Mouse (Mus musculus): ENCODE data around the gene Tkfc. TPM values are rescaled to one million over a fixed set of nuclear protein-coding genes. Genes with fewer than 3 reads are reported as not detected.

Gene Tkfc
- polyA plus RNA-seq (2012; rRNA removed) (24.1 and 25.5 TPM in 2 replicates), polyA plus RNA-seq (2014; fragmentation: Nextera tagmentation; extraction: Ambion mirVana) (14.6 and 15.4 TPM in 2 replicates)

GRCm38 (mm10) chr19:10605293-10605900, at the start of gene Tkfc, which contains the start of gene Ddb1:
Tkfc (minus strand) TSS chr19:10605654.
Ddb1 (plus strand) TSS chr19:10605327.
- Histone ChIP-seq H3K4me2 (replicated peaks; ENCODE audit: low read depth, low read length, severe bottlenecking) (peak within 1 kb of the TSS; percentile 68), H3K27ac (replicated peaks; ENCODE audit: low read depth, low read length) (peak within 1 kb of the TSS; percentile 86), H3K9ac (ENCODE audit: low read depth, low read length, severe bottlenecking) (peak within 1 kb of the TSS; percentile 92), H3K27me3 (ENCODE audit: control insufficient read depth, insufficient read depth, low read length) (no peaks in the 10 kb centered on the region), H3K9me3 (ENCODE audit: control insufficient read depth, low read length) (no peaks in the 10 kb centered on the region), H3K4me3 (replicated peaks; ENCODE audit: low read length) (peak within 1 kb of the TSS; percentile 85), H3K4me1 (ENCODE audit: control insufficient read depth, insufficient read depth, low read length) (peaks cover 21% of the 10 kb centered on the region), H3K36me3 (ENCODE audit: control insufficient read depth, insufficient read depth, low read length) (peaks cover 36% of the 10 kb centered on the region)
- DNase-seq (ENCODE audit: low spot score) (peak; percentile 99), ATAC-seq (ENCODE audit: low FRiP score, low read depth) (peak; percentile 96)
- peak; percentile 98 for TF ChIP-seq POLR2A (IDR thresholded peaks at IDR 0.05; ENCODE audit: borderline replicate concordance, extremely low read depth, insufficient read depth, insufficient read length)
- under 1% methylated on average over 43 of the region's 49 CpGs for WGBS

GRCm38 (mm10) chr19:10648156-10648555, 42.7 kb upstream of the Tkfc start:
- no peaks in the 10 kb centered on the region for H3K4me1 ChIP-seq (ENCODE audit: control insufficient read depth, insufficient read depth, low read length)
- no peak for TF ChIP-seq POLR2A (IDR thresholded peaks at IDR 0.05; ENCODE audit: borderline replicate concordance, extremely low read depth, insufficient read depth, insufficient read length)
- H3K36me3 ChIP-seq (ENCODE audit: control insufficient read depth, insufficient read depth, low read length) = no peaks in the 10 kb centered on the region
- ATAC-seq (ENCODE audit: low FRiP score, low read depth) = no peak
- no peak overlapping the region for H3K27ac ChIP-seq (replicated peaks; ENCODE audit: low read depth, low read length)
- H3K4me2 ChIP-seq (replicated peaks; ENCODE audit: low read depth, low read length, severe bottlenecking) = no peak overlapping the region
- H3K9ac ChIP-seq (ENCODE audit: low read depth, low read length, severe bottlenecking) = no peak overlapping the region
- no peak overlapping the region for H3K4me3 ChIP-seq (replicated peaks; ENCODE audit: low read length)
- DNase-seq (ENCODE audit: low spot score) = no peak
- no peaks in the 10 kb centered on the region for H3K9me3 ChIP-seq (ENCODE audit: control insufficient read depth, low read length)
- H3K27me3 ChIP-seq (ENCODE audit: control insufficient read depth, insufficient read depth, low read length) = no peaks in the 10 kb centered on the region
- 76% methylated on average over 8 of the region's 8 CpGs for WGBS

DNA sequence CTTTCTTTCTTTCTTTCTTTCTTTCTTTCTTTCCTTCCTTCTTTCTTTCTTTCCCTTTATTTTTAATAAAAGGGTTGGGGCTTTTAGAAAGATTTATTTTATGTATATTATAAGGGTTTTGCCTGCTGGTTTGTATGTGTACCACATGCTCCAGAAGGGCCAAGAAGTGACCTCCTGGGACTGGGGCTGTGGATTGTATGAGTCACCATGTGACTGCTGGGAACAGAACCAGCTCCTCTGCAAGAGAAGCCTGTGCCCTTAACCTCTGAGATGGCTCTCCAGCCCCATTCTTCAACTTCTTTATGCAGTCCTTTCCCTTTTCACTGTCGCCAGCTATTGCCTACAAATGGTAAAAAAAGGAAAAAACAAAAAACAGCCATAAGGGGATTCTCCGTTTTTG, 40.2 kb upstream of the Tkfc start:
- ATAC-seq (ENCODE audit: low FRiP score, low read depth) = no peak
- H3K27ac ChIP-seq (replicated peaks; ENCODE audit: low read depth, low read length) = no peak overlapping the region
- H3K9me3 ChIP-seq (ENCODE audit: control insufficient read depth, low read length) = no peaks in the 10 kb centered on the region
- no peak overlapping the region for H3K4me3 ChIP-seq (replicated peaks; ENCODE audit: low read length)
- no peaks in the 10 kb centered on the region for H3K27me3 ChIP-seq (ENCODE audit: control insufficient read depth, insufficient read depth, low read length)
- 0 out of 2 replicates have a peak, but pooled peaks cover 2% of the 10 kb centered on the region for H3K4me1 ChIP-seq (ENCODE audit: control insufficient read depth, insufficient read depth, low read length)
- no peaks in the 10 kb centered on the region for H3K36me3 ChIP-seq (ENCODE audit: control insufficient read depth, insufficient read depth, low read length)
- DNase-seq (ENCODE audit: low spot score) = no peak
- no peak overlapping the region for H3K9ac ChIP-seq (ENCODE audit: low read depth, low read length, severe bottlenecking)
- H3K4me2 ChIP-seq (replicated peaks; ENCODE audit: low read depth, low read length, severe bottlenecking) = no peak overlapping the region
- TF ChIP-seq POLR2A (IDR thresholded peaks at IDR 0.05; ENCODE audit: borderline replicate concordance, extremely low read depth, insufficient read depth, insufficient read length) = no peak
- WGBS = 85% methylated on average over 2 of the region's 2 CpGs

DNA sequence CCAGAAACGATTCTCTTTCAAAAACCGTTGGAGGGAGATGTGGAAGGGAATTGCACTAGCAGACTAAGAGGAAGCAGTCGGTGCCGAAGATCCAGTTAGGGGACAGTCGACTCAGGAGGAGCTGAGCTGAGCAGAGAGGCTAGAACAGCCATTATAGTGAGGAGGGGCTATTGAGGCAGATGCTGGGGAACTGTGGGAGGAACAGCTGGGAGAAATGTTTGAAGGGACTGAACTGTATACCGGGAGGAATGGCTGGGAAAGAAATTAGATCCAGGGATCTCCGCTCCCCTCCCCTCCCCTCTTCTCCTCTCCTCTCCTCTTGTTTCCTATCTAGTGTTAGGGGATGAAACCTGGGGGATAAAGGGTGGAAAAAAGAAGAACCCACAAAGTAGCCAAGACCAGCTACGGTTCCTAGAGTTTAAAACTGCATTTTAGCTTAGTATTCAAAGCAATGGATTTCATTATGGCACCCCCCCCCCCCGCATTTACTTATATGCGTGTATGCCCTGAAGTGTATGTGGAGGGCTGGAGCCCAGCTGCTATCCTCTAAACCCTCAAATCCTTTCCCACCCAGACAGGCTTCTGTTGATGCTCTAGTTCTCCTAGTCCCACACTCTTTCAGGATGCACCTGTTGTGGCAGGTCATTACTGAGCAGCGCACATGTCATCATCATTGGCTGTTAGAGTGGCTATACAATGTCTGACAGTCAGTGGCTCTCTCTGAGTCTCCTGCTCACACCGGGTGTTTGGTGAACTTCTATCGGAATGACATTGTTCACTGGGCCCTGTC, 35.3 kb upstream of the Tkfc start:
- peak overlapping the region; percentile 50; the same call in 1 of the 2 replicates for H3K27ac ChIP-seq (replicated peaks; ENCODE audit: low read depth, low read length)
- ATAC-seq (ENCODE audit: low FRiP score, low read depth) = peak; percentile 85
- H3K9me3 ChIP-seq (ENCODE audit: control insufficient read depth, low read length) = no peaks in the 10 kb centered on the region
- H3K9ac ChIP-seq (ENCODE audit: low read depth, low read length, severe bottlenecking) = peak overlapping the region; percentile 41
- H3K4me1 ChIP-seq (ENCODE audit: control insufficient read depth, insufficient read depth, low read length) = 0 out of 2 replicates have a peak, but pooled peaks cover 2% of the 10 kb centered on the region
- no peaks in the 10 kb centered on the region for H3K36me3 ChIP-seq (ENCODE audit: control insufficient read depth, insufficient read depth, low read length)
- peak; percentile 64 for DNase-seq (ENCODE audit: low spot score)
- no peak for TF ChIP-seq POLR2A (IDR thresholded peaks at IDR 0.05; ENCODE audit: borderline replicate concordance, extremely low read depth, insufficient read depth, insufficient read length)
- 37% methylated on average over 13 of the region's 13 CpGs for WGBS
- H3K27me3 ChIP-seq (ENCODE audit: control insufficient read depth, insufficient read depth, low read length) = no peaks in the 10 kb centered on the region
- H3K4me3 ChIP-seq (replicated peaks; ENCODE audit: low read length) = 0 out of 2 replicates have a peak overlapping the region, but pooled peaks have one; percentile 4
- peak overlapping the region; percentile 28; the same call in 1 of the 2 replicates for H3K4me2 ChIP-seq (replicated peaks; ENCODE audit: low read depth, low read length, severe bottlenecking)

DNA sequence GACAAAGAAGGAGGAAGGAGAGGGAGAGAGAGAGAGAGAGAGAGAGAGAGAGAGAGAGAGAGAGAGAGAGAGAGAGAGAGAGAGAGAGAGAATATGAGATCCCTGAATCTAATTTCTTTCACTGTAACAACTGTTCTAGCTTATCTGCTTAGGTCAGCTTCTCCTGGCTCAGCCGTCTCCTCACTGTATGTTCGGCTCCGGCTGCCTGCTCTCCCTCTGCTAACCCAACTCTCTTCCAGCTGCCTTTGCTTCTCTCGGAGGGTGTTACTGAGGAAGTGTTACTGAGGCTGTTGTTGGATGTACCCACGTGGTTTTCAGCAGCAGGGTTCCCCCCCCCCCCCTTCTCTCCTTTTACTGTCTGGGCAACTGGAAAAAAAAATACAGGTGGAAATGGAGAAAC, 34.6 kb upstream of the Tkfc start:
- Histone ChIP-seq H3K9ac (ENCODE audit: low read depth, low read length, severe bottlenecking) (peak overlapping the region; percentile 41), H3K4me2 (replicated peaks; ENCODE audit: low read depth, low read length, severe bottlenecking) (peak overlapping the region; percentile 28; the same call in 1 of the 2 replicates), H3K27ac (replicated peaks; ENCODE audit: low read depth, low read length) (0 out of 2 replicates have a peak overlapping the region, but pooled peaks have one; percentile 50), H3K9me3 (ENCODE audit: control insufficient read depth, low read length) (no peaks in the 10 kb centered on the region), H3K4me1 (ENCODE audit: control insufficient read depth, insufficient read depth, low read length) (peaks cover 7% of the 10 kb centered on the region), H3K4me3 (replicated peaks; ENCODE audit: low read length) (0 out of 2 replicates have a peak overlapping the region, but pooled peaks have one; percentile 4), H3K27me3 (ENCODE audit: control insufficient read depth, insufficient read depth, low read length) (no peaks in the 10 kb centered on the region), H3K36me3 (ENCODE audit: control insufficient read depth, insufficient read depth, low read length) (no peaks in the 10 kb centered on the region)
- ATAC-seq (ENCODE audit: low FRiP score, low read depth) (peak; percentile 57; the same call in 1 of the 2 replicates), DNase-seq (ENCODE audit: low spot score) (peak; percentile 36)
- 4% methylated on average over 5 of the region's 5 CpGs for WGBS
- no peak for TF ChIP-seq POLR2A (IDR thresholded peaks at IDR 0.05; ENCODE audit: borderline replicate concordance, extremely low read depth, insufficient read depth, insufficient read length)

Data from limb, embryonic 14.5 days (tissue).